ENCODE assay signal across 10 mouse cellular contexts in genomic region chr2:79460586-79460985, GRCm38 (mm10). TPM values are rescaled to one million over a fixed set of nuclear protein-coding genes. Genes with fewer than 3 reads are reported as not detected.
A peak's percentile ranks its signal among the peaks of the same experiment; 100 is the strongest.
DNase-seq lines count a peak whose midpoint lies in the region; ATAC-seq and TF ChIP-seq lines count a peak whose summit lies in the region.
"Had no signal": no experiment of that assay in that cellular context is flagged by ENCODE, and none has a peak within 500 bp of the region (broad histone marks: within the 10 kb centered on the region; RNA-seq: fewer than 3 reads in every experiment).

No protein-coding gene starts in this region.

- no peaks in the 10 kb centered on the region for H3K4me1 ChIP-seq in kidney, adult 2 months (ENCODE audit: control insufficient read depth, insufficient read depth, low read length)
- H3K4me1 ChIP-seq in kidney, embryonic 15.5 days = peaks cover 19% of the 10 kb centered on the region
- H3K4me1 ChIP-seq in MEL (ENCODE audit: control insufficient read depth in 1 of 2, insufficient read depth in 2 of 2, low read length in 2 of 2) = no peaks in the 10 kb centered on the region
- peaks cover 9% of the 10 kb centered on the region; the same call in 1 of the 2 replicates for H3K4me1 ChIP-seq in limb, embryonic 11.5 days (ENCODE audit: control insufficient read depth, insufficient read depth, low read length)

- H3K4me3 ChIP-seq in kidney, adult 2 months (ENCODE audit: insufficient read depth, low read depth, low read length) = no peak overlapping the region
- no peak overlapping the region for H3K4me3 ChIP-seq in kidney, embryonic 15.5 days (replicated peaks)
- H3K4me3 ChIP-seq in MEL (ENCODE audit: control insufficient read depth in 1 of 2, insufficient read depth in 1 of 2, low read depth in 2 of 2, low read length in 2 of 2) = no peak overlapping the region
- no peak overlapping the region for H3K4me3 ChIP-seq in limb, embryonic 11.5 days (ENCODE audit: low read depth, low read length)

- DNase-seq in kidney, adult 2 months = peak; percentile 10
- DNase-seq in MEL (ENCODE audit: low read depth, low spot score) = peak; percentile 31
- DNase-seq in embryo, embryonic 10.5 days (ENCODE audit: low spot score) = peak; percentile 74
- peak; percentile 62 for DNase-seq in limb, embryonic 11.5 days (ENCODE audit: low spot score)
- DNase-seq in frontal cortex, adult 2 months (ENCODE audit: extremely low spot score in 1 of 2, low spot score in 1 of 2) = no peak
- DNase-seq in gastrocnemius, postnatal 25 days = no peak

- TF ChIP-seq POLR2A in kidney, adult 2 months (IDR thresholded peaks at IDR 0.05; ENCODE audit: low read depth, low read length) = no peak
- no peak for TF ChIP-seq POLR2A in MEL (IDR thresholded peaks at IDR 0.05; ENCODE audit: control insufficient read depth in 1 of 2, insufficient read depth in 1 of 2, low read depth in 1 of 2, low read length in 2 of 2, poor library complexity in 1 of 2)

- WGBS in kidney, adult 2 months = 0% methylated on average over 2 of the region's 2 CpGs
- WGBS in kidney, embryonic 15.5 days = 1% methylated on average over 2 of the region's 2 CpGs
- 1% methylated on average over 2 of the region's 2 CpGs for WGBS in limb, embryonic 11.5 days

- no peak for TF ChIP-seq CTCF in kidney, adult 2 months (conservative IDR thresholded peaks at IDR 0.05; ENCODE audit: insufficient read depth, insufficient read length, low read depth, low read length)
- no peak for TF ChIP-seq CTCF in MEL (IDR thresholded peaks at IDR 0.05 in 2 of 3, conservative IDR thresholded peaks at IDR 0.05 in 1 of 3; ENCODE audit: control insufficient read depth in 1 of 3, insufficient read depth in 1 of 3, low read depth in 2 of 3, low read length in 3 of 3, poor library complexity in 1 of 3, severe bottlenecking in 1 of 3)

- no peak for ATAC-seq in kidney, embryonic 15.5 days (replicated peaks; ENCODE audit: low FRiP score)
- no peak for ATAC-seq in limb, embryonic 11.5 days (ENCODE audit: insufficient number of reproducible peaks, low FRiP score, low TSS enrichment, low read depth)
- ATAC-seq: inflammation-experienced regulatory T-cells, adult 6 months had no signal

- peaks cover 10% of the 10 kb centered on the region for H3K27me3 ChIP-seq in kidney, adult 2 months (replicated peaks; ENCODE audit: control insufficient read depth, insufficient read depth, low read length)
- H3K27me3 ChIP-seq in kidney, embryonic 15.5 days = peaks cover 75% of the 10 kb centered on the region
- H3K27me3 ChIP-seq in MEL (ENCODE audit: control insufficient read depth in 1 of 2, insufficient read depth in 2 of 2, low read length in 2 of 2) = no peaks in the 10 kb centered on the region; a peak in 1 of 4 replicates
- H3K27me3 ChIP-seq in limb, embryonic 11.5 days (ENCODE audit: control insufficient read depth, insufficient read depth, low read length) = peaks cover 51% of the 10 kb centered on the region

- H3K4me2 ChIP-seq in kidney, embryonic 15.5 days = no peak overlapping the region
- no peak overlapping the region for H3K4me2 ChIP-seq in limb, embryonic 11.5 days (ENCODE audit: low read depth, severe bottlenecking)

- no peaks in the 10 kb centered on the region for H3K79me2 ChIP-seq in MEL (ENCODE audit: control insufficient read depth, insufficient read depth, low read length, poor library complexity)

- H3K9me3 ChIP-seq in kidney, embryonic 15.5 days (replicated peaks) = no peaks in the 10 kb centered on the region; the same call in 1 of the 2 replicates
- no peaks in the 10 kb centered on the region for H3K9me3 ChIP-seq in MEL (replicated peaks; ENCODE audit: insufficient read depth, low read length)
- no peaks in the 10 kb centered on the region for H3K9me3 ChIP-seq in limb, embryonic 11.5 days (ENCODE audit: control insufficient read depth, low read length)

- no peaks in the 10 kb centered on the region for H3K36me3 ChIP-seq in kidney, adult 2 months (ENCODE audit: control insufficient read depth, insufficient read depth, low read length)
- no peaks in the 10 kb centered on the region for H3K36me3 ChIP-seq in kidney, embryonic 15.5 days
- H3K36me3 ChIP-seq in MEL (ENCODE audit: control insufficient read depth in 1 of 2, insufficient read depth in 2 of 2, low read length in 2 of 2) = no peaks in the 10 kb centered on the region
- no peaks in the 10 kb centered on the region for H3K36me3 ChIP-seq in limb, embryonic 11.5 days (ENCODE audit: control insufficient read depth, insufficient read depth, low read length)

- no peak for TF ChIP-seq EP300 in MEL (IDR thresholded peaks at IDR 0.05; ENCODE audit: low read depth in 1 of 2, low read length in 2 of 2)

- no peak overlapping the region for H3K9ac ChIP-seq in kidney, embryonic 15.5 days
- no peak overlapping the region for H3K9ac ChIP-seq in MEL (ENCODE audit: control insufficient read depth, low read depth, low read length, poor library complexity, severe bottlenecking)
- no peak overlapping the region for H3K9ac ChIP-seq in limb, embryonic 11.5 days (ENCODE audit: low read length)

- TF ChIP-seq RAD21 in MEL (IDR thresholded peaks at IDR 0.05; ENCODE audit: low read depth, low read length) = no peak

- H3K27ac ChIP-seq in kidney, adult 2 months (ENCODE audit: insufficient read depth, low read depth, low read length) = no peak overlapping the region
- H3K27ac ChIP-seq in kidney, embryonic 15.5 days = no peak overlapping the region
- no peak overlapping the region for H3K27ac ChIP-seq in MEL (ENCODE audit: control insufficient read depth, low read depth, low read length)
- H3K27ac ChIP-seq in limb, embryonic 11.5 days (replicated peaks; ENCODE audit: low read depth, low read length) = no peak overlapping the region

TF ChIP-seq in MEL, 35 proteins besides CTCF, POLR2A, EP300 and RAD21:
- TF ChIP-seq MYB (IDR thresholded peaks at IDR 0.05; ENCODE audit: low read depth, low read length) (no peak), KAT2A (conservative IDR thresholded peaks at IDR 0.05; ENCODE audit: low read depth, low read length) (no peak), NELFE (IDR thresholded peaks at IDR 0.05; ENCODE audit: low read depth, low read length) (no peak)

RNA-seq across cellular contexts. Expression of gene Cerkl, which starts 4.0 kb away (rescaled TPM):
- polyA plus RNA-seq in kidney, adult 2 months (2012; rRNA removed) = 0.57 and 1.0 TPM in 2 replicates
- 1.5 and 2.3 TPM in 2 replicates for polyA plus RNA-seq in kidney, embryonic 15.5 days (2015; fragmentation: Nextera tagmentation; extraction: Ambion mirVana)
- total RNA-seq in MEL (2012; rRNA removed) = 3.5 and 4.8 TPM in 2 replicates
- polyA plus RNA-seq in MEL (2012; ENCODE audit: insufficient read depth in 1 of 2, insufficient read length in 2 of 2, low read depth in 1 of 2, low replicate concordance in 2 of 2, missing spikeins in 1 of 2) = 1 to 10 TPM in 1 of 2 experiments, not detected in 1; 7.4 TPM
- 0.30 and 1.0 TPM in 2 replicates for polyA plus RNA-seq in limb, embryonic 11.5 days (2014; fragmentation: Nextera tagmentation; extraction: Ambion mirVana)
- 2.2 and 2.6 TPM in 2 replicates for polyA plus RNA-seq in frontal cortex, adult 2 months (2012; rRNA removed)
- total RNA-seq in gastrocnemius, postnatal 25 days (2021) = 1 to 10 TPM in 1 of 2 experiments, not detected in 1; 1.2 TPM

RNA-seq across cellular contexts. Expression of gene Neurod1, which starts 4.0 kb away (rescaled TPM):
- not detected in 2 replicates for polyA plus RNA-seq in kidney, adult 2 months (2012; rRNA removed)
- polyA plus RNA-seq in kidney, embryonic 15.5 days (2015; fragmentation: Nextera tagmentation; extraction: Ambion mirVana) = 0.05 TPM in 1 of 2 replicates, not detected in the other
- not detected in 2 replicates for total RNA-seq in MEL (2012; rRNA removed)
- not detected for polyA plus RNA-seq in MEL (2012; ENCODE audit: insufficient read depth in 1 of 2, insufficient read length in 2 of 2, low read depth in 1 of 2, low replicate concordance in 2 of 2, missing spikeins in 1 of 2)
- polyA plus RNA-seq in limb, embryonic 11.5 days (2014; fragmentation: Nextera tagmentation; extraction: Ambion mirVana) = 0.20 TPM in 1 of 2 replicates, not detected in the other
- polyA plus RNA-seq in frontal cortex, adult 2 months (2012; rRNA removed) = 10.1 and 11.0 TPM in 2 replicates
- total RNA-seq in gastrocnemius, postnatal 25 days (2021) = not detected
- total RNA-seq: liver, adult 2 months had no signal
- polyA plus RNA-seq: gonadal fat pad, adult 2 months; inflammation-experienced regulatory T-cells, adult 6 months; liver, adult 2 months had no signal

Comparison
In these comparisons a context has a peak if more than half of its experiments do, and no peak if none do; other contexts are left out.
1. DNase-seq: peak in kidney, adult 2 months (single experiment), MEL (single experiment), embryo, embryonic 10.5 days (single experiment) and limb, embryonic 11.5 days (single experiment); none in frontal cortex, adult 2 months (0 of 2) and gastrocnemius, postnatal 25 days (single experiment).